Mouse (Mus musculus) adipocyte (in vitro differentiated cells): ENCODE data around the gene Abl1.

ENCODE experiments used
- DNase-seq: peaks from one replicate; pipeline ENCODE4 v3.0.0-alpha.2; 2016; ENCODE audit warnings: low spot score

Gene Abl1

DNA sequence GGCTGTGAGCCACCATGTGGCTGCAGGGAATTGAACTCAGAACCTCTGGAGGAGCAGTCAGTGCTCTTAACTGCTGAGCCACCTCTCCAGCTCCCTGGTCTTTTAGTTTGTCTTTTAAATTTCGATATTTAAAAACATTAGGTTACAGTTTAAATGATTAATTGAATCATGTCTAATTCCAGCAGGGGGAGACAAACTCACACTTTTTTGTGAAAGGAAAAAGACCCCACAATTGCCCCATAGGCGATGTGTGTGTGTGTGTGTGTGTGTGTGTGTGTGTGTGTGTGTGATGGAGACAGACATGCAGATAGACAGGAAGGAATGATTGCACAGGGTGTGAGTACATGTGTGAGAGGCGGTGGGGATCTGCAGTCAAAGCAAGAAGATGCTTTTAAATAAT, 100.1 kb downstream of the Abl1 start:
- no peak for DNase-seq

- DNase-seq = no peak
Observed at GRCm38 (mm10) chr2:31789215-31789614, 101.0 kb downstream of the Abl1 start.

DNA sequence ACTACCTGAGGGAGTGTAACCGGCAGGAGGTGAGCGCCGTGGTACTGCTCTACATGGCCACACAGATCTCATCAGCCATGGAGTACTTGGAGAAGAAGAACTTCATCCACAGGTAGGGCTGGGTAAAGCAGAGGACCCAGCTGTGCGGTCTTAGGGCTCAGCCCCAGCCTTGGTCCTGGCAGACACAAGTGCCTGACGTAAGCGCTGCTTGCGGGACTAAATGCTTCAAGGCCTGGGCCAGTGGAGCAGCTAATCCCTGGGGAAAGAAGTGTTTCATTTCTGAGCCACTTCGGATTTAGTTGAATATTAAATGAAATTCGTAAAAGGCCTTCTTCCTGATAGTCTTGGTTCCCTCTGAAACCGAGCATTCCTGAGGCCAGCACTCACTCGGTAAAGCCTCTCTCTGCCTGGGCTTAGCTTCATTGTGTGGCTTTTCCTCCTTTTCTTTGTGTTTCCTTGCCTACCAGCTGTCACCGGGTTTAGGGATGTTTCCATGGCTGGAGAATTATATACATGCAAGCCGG, 102.6 kb downstream of the Abl1 start:
- DNase-seq = no peak

DNA sequence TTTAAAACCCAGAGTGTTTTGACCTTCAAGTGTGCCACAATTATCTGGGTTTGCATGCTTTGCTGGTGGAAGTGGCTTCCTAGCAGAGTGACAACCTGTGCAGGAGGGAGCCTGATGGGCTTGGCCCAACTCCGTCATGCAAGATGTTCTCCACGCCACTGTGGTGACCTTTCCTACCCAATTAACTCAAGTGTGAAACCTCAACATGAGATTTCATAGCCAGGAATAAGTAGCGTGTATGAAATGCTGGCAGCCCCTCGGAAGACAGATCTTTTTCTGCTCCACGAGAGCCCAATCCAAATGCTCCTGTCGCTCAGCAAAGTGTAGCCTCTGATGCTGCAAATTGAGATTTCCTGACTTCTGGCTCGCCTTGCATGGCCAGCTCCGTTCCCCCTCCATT, 103.1 kb downstream of the Abl1 start:
- no peak for DNase-seq

- no peak for DNase-seq
Observed at GRCm38 (mm10) chr2:31792611-31793010, 104.4 kb downstream of the Abl1 start.

GRCm38 (mm10) chr2:31796943-31797342, 108.8 kb downstream of the Abl1 start:
- no peak for DNase-seq

DNA sequence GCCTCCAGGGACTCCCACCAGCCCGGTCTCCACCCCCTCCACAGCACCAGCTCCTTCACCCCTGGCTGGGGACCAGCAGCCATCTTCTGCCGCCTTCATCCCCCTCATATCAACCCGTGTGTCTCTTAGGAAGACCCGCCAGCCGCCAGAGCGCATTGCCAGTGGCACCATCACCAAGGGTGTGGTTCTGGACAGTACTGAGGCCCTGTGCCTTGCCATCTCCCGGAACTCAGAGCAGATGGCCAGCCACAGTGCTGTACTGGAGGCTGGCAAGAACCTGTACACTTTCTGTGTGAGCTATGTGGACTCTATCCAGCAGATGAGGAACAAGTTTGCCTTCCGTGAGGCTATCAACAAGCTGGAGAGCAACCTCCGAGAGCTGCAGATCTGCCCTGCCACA, 113.2 kb downstream of the Abl1 start:
- DNase-seq = no peak

GRCm38 (mm10) chr2:31802811-31803210, 114.6 kb downstream of the Abl1 start:
- no peak for DNase-seq

- no peak for DNase-seq
Observed at GRCm38 (mm10) chr2:31803480-31803879, 115.3 kb downstream of the Abl1 start.

DNA sequence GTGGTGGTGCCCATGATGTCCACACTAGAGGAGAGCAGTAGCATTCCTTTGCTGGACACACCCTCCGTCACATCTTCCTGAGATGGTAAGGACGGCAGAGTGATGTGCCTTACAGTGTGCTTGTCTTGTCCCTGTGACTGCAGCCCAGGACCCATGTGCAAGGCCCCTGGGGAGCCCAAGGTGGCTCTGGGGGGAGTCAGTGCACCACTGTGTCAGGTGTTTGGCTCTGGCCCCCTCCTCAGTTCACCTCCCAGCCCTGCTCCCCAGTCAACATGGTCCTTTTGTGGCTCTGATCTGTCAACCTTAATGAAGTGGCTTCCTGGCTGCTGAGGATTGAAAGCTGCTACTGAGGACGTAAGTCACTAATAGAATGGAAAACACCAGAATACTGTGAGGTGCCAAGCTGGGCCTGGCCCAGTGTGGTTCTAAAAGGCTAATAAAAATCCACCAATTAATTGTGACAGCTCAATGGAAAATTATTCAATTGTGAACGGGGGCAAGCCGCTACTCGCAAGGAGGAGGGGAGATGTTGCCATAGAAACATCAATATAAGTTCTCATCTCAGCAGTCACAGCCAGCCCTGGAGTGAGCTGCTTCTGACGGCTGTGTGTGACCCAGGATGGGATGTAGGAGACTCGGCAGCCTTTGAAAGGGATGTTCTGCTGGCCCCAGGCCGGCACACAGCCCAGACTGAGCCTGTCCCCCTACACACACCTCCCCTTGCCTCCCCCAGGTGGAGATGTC, 118.6 kb downstream of the Abl1 start:
- DNase-seq = no peak

DNA sequence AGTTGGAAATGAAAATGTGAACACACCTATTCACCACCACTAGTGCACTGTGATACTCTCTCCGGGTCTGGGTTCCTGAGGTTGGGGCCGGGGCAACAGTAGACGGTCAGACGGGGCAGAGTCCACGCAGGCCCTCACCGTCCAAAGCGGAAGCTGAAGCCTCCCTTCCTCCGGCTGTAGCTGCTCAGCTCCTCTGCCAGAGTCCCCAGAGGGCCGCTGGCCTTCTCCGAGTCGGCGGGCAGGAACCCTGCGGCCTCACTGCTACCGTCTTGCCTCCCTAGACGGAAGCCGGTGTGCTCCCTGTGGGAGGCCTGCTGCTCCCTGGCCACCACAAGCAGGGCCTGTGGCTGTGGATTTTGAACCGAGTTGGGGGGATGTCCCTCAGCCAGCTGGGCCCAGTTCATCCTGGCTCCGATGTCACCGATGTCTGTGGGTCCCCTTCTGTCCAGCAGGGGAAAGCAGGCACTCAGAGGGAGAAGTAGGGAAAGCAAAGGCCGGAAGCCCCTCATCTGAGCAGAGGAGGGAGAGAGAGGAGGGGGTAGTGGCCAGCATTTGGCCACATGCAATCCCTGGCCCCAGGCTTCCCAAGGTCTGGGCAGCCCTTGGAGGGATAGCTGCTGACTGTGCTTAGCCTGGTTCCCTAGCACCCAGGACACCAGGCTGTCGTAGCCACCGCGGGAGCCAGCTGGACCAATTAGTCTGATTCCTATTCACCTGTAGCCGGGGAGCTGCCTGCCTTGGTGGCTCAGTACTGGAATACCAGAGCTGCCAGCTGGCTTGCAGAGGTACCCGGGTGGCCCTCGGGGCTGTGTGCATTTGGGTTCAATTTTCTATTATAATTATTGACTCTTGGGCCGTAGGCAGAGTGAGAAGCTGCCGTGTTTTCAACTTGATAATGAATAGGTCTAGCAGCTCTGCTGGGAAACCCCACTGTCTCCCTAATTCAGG, 120.5 kb downstream of the Abl1 start:
- DNase-seq = no peak

- DNase-seq = no peak
Observed at GRCm38 (mm10) chr2:31809358-31809740, 121.2 kb downstream of the Abl1 start.

- DNase-seq = no peak
Observed at GRCm38 (mm10) chr2:31810444-31810843, 122.3 kb downstream of the Abl1 start, which contains the start of gene Qrfp. Gene Qrfp, minus strand, starts transcription at chr2:31810580.

- DNase-seq = no peak
Observed at GRCm38 (mm10) chr2:31811086-31811958, 123.1 kb downstream of the Abl1 start.

DNA sequence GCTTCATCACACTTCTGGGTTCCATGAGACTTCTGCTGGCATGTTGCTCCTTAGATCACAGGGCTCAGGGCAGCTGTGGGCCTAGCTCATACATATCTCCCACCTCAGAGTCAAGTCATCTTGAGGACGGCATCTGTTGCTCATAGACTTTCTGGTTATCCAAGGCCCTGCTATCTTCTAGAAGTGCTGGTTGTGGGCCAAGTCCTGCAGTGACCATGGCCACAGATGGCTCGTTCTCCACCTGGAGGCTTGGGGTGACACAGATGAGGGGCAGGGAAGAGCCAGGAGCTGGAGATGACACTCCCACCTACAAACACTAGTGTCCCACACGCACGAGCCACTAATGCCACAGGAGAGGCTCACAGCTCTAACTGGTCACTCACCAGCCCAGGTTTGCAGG, 125.5 kb downstream of the Abl1 start:
- no peak for DNase-seq

GRCm38 (mm10) chr2:31814699-31815098, 126.5 kb downstream of the Abl1 start:
- no peak for DNase-seq

GRCm38 (mm10) chr2:31815367-31815766, 127.2 kb downstream of the Abl1 start:
- DNase-seq = peak; percentile 78

DNA sequence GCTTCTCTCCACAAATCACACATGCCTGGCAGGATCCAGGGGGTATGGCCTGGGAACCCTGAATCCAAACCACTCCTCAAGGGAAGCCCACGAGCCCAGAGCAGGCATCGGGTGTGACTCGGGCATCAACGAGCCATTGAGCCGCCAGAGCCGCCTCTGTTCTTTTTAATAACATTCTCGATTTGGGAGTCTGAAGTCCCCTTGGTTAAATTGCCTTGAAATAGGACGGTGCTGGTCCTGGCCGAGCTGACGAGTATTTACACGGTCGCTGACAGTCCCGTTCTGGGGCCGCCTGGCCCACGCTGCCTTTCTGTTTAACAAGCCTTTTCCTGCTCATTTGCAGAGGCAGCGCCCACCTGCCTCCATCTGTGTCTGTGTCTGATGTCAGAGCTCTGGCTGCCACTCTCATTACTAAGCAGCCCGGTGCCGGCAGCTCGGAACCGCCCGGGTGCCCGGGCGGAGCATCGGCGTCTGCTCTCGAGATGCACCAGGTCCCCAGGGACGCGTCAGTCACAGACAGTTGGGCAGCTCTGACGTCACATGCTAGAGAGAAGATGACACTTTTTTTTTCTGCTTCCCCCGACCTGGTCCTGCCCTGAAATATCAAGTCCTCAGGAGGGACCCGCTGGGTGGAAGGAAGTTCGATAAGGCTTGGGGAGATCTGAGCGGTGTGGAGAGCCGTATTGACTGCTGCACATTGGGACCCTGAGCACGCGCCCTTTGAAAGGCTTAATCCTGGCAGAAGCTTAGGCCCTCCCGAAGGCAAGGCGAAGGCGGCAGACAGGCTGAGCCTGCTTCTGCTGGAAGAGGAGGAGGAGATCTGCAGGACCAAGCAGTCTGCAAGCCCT, 134.6 kb downstream of the Abl1 start:
- DNase-seq = no peak

GRCm38 (mm10) chr2:31823933-31824730, 136.0 kb downstream of the Abl1 start:
- no peak for DNase-seq

GRCm38 (mm10) chr2:31825469-31825911, 137.3 kb downstream of the Abl1 start:
- DNase-seq = no peak
